Mouse (Mus musculus) thymus, adult 18-20 months (tissue): Measurements from ENCODE around the gene Auh.

Source experiments
- DNase-seq, 2 experiments: peaks; one replicate each; pipeline ENCODE4 v3.0.0; 2022; ENCODE audit warnings: mixed read lengths in 2 of 2

Auh gene

DNA sequence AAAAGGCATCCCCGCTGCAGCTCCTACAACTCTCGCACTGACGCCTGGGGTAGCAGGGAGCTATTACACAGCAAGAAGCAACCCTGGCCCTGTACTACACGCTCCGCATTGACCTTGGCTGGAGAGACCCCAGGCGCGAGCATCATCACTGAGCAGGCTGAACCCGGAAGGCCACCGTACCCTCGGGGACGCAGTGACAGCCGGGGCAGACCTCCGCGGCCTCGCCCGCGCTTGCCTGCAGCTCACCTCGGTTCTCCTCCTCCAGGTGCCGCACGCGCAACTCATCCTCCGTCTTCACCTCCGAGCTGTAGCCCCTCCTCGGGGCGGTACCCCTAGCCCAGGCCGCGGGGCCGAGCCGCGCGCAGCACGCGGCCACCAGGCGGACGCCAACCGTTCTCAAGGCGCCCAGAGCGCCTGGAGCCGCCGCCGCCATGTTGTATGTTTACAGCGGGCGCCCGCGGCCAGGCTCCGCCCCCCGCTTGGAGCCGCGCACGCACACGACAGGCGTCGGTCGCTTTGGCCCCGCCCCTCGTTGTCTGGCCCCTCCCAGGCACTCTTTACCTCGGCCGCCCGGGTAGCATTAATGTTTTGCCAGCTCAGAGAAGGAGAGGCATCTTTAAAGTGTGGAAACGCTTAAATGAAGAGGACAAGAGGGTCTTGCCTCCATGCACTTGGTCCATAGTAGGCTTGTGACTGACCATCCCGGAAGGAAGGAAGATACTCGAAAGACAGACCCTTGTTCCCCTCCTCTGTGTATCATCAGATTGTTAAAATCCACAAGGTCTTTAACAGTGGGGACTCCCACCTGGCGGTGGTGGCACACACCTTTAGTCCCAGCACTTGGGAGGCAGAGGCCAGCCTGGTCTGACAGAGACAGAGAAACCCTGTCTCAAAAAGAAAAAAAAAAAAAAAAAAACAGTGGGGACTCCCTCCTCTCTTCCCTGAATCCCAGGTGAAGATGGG is at the start of gene Auh:
Auh (minus strand) TSS at position 473 of the 963 bp plus-strand sequence.
- DNase-seq, result peak; percentile 71 to 77

DNA sequence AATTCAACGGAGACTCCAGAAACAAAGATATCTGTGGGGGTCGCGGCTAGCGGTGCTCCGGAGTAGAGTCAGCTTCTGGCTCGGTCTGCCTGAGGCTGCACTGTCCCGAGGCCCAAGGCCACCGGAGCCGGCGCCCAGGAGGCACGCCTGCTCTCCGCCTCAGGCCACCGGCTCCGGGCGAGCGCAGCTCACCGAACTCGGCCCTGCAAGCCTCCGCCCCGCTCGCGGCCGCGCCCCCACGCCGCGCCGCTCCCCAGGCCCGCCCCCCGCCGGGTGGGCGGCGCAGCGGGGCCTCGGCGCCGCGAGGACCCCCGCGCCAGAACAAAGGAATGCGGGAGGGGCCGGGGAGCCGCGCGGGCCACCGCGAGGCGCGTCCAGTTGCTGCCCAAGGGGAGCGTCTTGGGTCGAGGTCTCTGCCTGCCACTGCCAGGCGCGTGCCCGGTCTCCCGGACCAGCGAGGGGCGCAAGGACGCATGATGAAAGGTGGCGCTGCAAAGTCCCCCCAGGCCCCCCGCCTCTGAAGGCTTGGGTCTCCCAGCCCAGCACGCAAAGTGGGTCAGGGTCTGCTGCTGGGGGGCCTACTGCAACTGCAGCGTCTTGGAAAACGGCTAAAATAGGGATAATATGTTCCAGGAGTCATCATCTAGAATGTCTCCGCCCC is 49.0 kb upstream of the Auh start:
- no peak for DNase-seq

DNA sequence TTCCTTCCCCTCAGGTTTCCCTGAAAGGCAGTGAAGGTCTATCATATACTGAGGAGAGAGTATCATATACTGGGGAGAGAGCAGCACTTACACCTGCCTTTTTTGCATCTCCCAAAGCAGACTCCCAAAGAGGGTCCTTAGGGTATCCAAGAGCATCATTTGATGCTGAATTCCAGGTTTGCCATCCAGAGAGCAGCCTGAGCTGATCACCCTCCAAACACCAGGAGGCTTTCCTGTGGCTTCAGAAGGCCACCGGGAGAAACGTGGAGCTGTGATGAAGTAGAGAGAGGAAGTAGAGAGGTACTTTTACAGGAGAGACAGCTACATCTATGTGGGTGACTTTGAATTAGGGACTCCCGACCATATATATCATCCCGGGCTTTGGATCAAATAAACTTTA is 48.3 kb upstream of the Auh start:
- no peak for DNase-seq

GRCm38 (mm10) chr13:52977221-52977609 is 47.7 kb upstream of the Auh start:
- no peak for DNase-seq

DNA sequence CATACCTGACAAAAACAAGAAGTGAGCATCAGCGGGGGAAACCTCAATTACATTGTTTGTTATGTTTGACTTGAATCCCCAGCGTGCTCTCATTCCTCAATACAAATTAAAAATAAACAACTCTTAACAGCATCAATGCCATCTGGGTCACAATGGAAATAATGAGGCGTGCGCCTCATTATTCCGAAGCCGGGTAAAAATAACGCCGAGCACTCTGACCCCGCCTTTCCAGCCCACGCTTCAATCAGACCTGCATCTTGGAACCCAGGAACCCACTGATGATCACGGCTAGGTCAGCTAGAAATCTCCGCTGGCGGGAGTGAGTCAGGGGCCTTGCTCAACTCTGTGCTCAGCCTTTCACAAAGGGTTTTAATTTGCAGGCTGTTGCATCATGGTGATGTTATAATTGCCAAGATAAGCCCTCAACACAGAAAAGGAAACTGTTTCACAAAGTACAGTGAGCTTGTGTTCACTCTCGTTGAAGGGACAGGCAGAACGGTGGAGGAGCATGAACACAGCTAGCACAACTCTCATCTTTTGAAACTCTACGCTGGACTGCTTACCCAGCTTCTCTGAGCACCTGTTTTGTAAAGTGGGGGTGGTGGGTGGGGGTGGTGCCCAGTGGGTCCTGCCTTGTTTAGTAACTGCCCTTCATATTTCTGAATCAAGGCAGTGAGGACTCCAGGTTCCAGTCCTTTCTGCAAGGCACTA is 47.2 kb upstream of the Auh start:
- DNase-seq, result no peak

GRCm38 (mm10) chr13:52976130-52976509 is 46.6 kb upstream of the Auh start:
- no peak for DNase-seq

- no peak for DNase-seq
Measured at GRCm38 (mm10) chr13:52974676-52975075, 45.2 kb upstream of the Auh start.

- no peak for DNase-seq
Measured at GRCm38 (mm10) chr13:52973427-52973826, 43.9 kb upstream of the Auh start.

GRCm38 (mm10) chr13:52972626-52973025 is 43.1 kb upstream of the Auh start:
- DNase-seq, result no peak

DNA sequence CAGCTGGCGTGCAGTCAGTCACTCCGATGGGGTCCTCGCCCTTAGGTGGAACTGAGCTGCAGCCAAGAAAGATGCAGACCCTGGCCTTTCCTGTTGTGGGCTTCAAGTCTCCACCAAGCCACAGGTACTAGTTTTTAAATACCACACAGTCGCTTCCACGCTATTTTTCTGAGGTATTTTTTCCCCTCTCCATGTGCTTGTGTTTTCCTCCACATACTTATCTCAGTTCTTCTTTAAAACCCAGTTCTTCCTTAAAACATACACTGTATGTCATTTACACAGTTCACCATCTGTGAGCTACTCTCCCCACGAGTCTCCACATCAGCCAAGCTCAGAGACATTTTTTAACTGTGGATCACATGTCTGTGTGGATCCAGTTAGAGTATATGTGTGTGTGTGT is 41.4 kb upstream of the Auh start:
- no peak for DNase-seq

DNA sequence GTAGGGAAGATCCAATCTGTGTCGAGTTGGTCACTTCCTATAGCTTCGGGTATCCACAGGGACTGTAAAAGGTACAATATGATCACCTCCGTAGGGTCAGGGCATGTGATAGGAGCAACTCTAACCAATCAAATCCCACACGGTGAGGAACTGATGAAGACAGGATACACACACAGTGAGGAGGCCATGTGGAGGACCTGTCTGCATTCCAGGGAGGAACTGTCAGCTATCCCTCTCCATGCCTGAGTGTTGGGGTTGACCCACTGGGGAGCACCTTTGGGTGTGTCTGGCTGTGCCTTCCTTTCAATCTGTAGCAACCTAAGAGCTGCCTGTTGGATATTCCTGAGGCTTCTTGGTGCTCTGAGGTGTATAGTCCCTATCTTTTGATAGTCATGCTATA is 33.4 kb upstream of the Auh start:
- DNase-seq, result no peak

DNA sequence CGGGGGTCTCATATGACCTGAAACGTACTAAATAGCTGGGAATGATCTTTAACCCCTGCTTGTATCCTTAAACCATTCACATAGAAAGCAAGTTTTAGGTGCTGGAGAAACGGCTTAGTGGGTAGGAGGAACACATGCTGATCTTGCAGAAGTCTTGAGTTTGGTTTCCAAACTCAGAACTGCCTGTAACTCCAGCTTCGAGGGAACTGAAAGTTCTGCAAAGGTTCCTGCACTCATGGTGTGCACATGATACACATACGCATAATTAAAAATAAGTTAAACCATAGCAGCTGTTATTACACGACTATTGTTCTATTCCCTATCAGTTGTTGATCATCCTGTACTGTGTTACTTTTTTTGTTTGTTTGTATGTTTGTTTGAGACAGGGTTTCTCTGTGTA is 32.9 kb upstream of the Auh start:
- no peak for DNase-seq

DNA sequence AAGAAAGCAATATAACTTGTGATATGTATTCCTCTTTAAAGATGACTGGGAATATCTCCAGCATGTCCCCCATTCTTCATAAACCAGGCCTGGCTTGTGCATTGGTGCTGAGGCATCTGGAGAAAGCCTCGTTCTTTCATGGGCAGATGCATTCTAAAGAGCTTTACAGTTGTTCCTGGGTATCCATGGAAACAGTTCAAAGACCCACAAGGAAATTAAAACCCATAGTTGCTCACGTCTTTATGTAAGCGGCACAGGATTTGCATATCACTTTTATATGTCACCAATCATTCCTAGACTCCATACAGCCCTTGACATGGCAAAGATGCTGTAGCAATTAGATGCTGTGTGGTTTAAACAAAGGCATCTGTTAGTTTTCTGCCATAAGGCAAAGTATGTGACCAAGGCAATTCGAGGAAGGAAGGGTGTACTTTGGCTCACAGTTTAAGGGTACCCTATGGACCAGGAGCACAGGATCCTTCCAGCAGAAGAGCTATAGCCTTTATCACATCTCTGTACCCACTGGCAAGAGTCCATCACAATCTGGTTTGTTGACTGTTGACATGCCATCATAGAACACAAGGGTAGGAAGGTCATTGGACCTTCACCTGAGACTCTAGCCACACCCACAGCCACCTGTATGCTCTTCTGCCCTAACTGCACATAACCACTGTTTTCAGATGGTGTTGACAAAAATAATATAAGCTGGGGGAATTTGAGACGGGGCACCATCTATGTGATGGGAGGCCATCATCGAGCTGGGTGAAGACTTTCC is 24.5 kb upstream of the Auh start:
- no peak for DNase-seq

DNA sequence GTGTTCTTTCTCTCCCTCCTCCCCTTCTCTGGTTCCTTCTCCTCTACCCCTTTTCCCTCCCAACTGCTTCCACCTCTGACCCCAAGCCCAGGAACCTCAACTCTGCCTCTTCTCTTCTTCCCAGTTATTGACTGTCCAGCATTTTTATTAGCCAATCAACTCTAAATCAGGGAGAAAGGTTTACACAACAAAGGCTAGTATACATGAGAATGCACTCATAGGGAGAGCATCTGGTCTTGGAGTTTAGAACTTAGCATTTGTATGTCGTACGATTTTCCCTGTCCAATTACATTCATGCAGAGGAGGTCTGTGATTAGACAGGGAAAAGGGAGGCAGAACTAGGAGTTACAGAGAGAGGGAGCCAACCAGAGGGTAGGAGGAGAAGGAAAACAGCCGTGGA is 19.7 kb upstream of the Auh start:
- no peak for DNase-seq

DNA sequence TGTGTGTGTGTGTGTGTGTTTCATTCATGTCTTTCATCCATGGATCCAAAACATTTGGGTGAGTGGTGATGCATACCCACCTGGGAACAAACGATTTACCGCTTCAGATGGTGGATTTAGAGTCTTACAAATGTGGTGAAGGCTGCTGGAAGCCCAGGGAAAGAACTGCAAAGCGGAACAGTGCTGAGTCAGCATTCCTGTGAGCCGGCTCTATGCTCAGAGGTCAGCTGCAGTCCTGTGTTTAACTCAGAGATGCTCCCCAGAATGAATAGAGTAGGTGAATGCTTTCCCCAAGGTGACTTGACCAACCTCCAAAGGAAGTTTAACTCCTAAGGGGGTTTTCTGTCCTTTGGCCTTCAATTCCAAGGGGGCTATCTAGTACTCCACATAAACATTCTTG is 18.1 kb upstream of the Auh start:
- no peak for DNase-seq

DNA sequence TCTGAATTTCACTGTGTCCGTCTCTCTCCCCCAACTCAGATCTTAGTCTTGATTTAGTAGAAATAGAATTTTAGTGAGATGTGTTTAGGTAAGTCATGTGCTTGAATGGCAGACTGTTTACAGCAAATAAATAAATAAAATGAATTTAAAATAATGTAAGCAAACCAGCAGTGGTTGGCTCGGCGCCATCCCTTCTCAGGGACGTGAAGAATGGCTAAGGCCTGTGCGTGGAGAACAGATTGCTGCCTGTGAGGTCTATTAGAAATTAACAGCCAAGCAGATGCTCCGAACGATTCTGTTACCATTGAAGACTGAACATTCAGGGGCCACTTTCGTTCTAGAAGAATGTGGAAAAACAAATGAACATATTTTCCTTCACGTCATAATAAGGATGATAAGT is 16.3 kb upstream of the Auh start:
- no peak for DNase-seq

DNA sequence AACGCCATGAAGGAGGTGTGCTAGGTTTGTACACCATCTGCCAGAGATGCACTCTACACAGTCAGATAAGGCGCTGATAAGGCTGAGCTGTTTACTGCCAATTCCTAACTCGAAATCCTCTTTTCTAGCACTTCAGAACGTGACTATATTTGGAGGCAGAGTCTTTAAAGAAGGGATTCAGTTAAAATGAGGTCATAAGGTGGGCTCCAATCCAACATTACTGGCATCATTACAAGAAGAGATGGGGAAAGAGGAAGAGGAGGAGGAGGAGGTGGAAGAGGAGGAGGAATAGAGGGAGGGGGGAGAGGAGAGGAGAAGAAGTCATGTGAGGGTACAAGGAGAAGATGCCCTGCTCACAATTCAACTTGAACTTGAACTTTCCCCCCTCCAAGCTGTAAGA is 14.6 kb upstream of the Auh start:
- no peak for DNase-seq

GRCm38 (mm10) chr13:52942876-52943388 is 13.5 kb upstream of the Auh start:
- DNase-seq, result no peak

GRCm38 (mm10) chr13:52940956-52941355 is 11.5 kb upstream of the Auh start:
- DNase-seq, result no peak

GRCm38 (mm10) chr13:52930582-52930981 is 1.1 kb upstream of the Auh start:
- no peak for DNase-seq

GRCm38 (mm10) chr13:52928392-52928791 is 1.1 kb downstream of the Auh start:
- no peak for DNase-seq

- peak in 1 of 2 experiments; percentile 33 for DNase-seq
Measured at GRCm38 (mm10) chr13:52924457-52924856, 5.0 kb downstream of the Auh start.

GRCm38 (mm10) chr13:52921966-52922365 is 7.5 kb downstream of the Auh start:
- DNase-seq, result peak in 1 of 2 experiments; percentile 26
